Mouse (Mus musculus) myocyte (in vitro differentiated cells): ENCODE measurements at regions not wholly inside any gene's neighbourhood (a gene's known extent, or its start where the extent isn't known, plus 50 kb on each side); places are given as distances from the start of the nearest gene placed in this dataset.

Experiments
- H3K27me3 ChIP-seq: one replicate; pipeline ENCODE4 v1.6.1; 2011; ENCODE audit not compliant: control insufficient read depth, insufficient read depth, insufficient read length
- H3K36me3 ChIP-seq: one replicate; pipeline ENCODE4 v1.6.1; 2011; ENCODE audit not compliant: control insufficient read depth, insufficient read depth
- H3K4me2 ChIP-seq: one replicate; pipeline ENCODE4 v1.6.1; 2011; ENCODE audit warnings: low read depth, control low read depth
- H3K4me3 ChIP-seq: one replicate; pipeline ENCODE4 v1.5.1; 2011; ENCODE audit warnings: mild to moderate bottlenecking, control low read depth, moderate library complexity
- H3K79me2 ChIP-seq: one replicate; pipeline ENCODE4 v1.6.1; 2011; ENCODE audit not compliant: control insufficient read depth, insufficient read depth
- H3ac ChIP-seq: one replicate; pipeline ENCODE4 v1.6.1; 2011; ENCODE audit not compliant: control insufficient read depth, insufficient read length
- CEBPB ChIP-seq: IDR thresholded peaks from 2 replicates; pipeline ENCODE4 v1.6.1; 2011; ENCODE audit warnings: mild to moderate bottlenecking, moderate library complexity; ENCODE audit not compliant: poor library complexity, insufficient read depth, severe bottlenecking
- E2F4 ChIP-seq: IDR thresholded peaks from one replicate; pipeline ENCODE4 v1.6.1; 2011; ENCODE audit warnings: mild to moderate bottlenecking, control low read depth, moderate library complexity; ENCODE audit not compliant: insufficient read depth
- MAX ChIP-seq: IDR thresholded peaks from one replicate; pipeline ENCODE4 v1.6.1; 2011; ENCODE audit warnings: low read depth, mild to moderate bottlenecking, control low read depth
- MYOD1 ChIP-seq, 3 experiments: IDR thresholded peaks; one replicate each; pipeline ENCODE4 v1.6.1; 2011; ENCODE audit warnings: control low read depth in 2 of 3, low read depth in 2 of 3, mild to moderate bottlenecking in 2 of 3, moderate library complexity in 1 of 3; ENCODE audit not compliant: insufficient read length in 2 of 3, control insufficient read depth in 1 of 3
- MYOG ChIP-seq, 3 experiments: IDR thresholded peaks; one replicate each; pipeline ENCODE4 v1.6.1; 2011; ENCODE audit warnings: control low read depth in 2 of 3, low read depth in 2 of 3, mild to moderate bottlenecking in 2 of 3; ENCODE audit not compliant: insufficient read length in 2 of 3, control insufficient read depth in 1 of 3, insufficient read depth in 1 of 3
- POLR2A ChIP-seq: IDR thresholded peaks from one replicate; pipeline ENCODE4 v1.6.1; 2011; ENCODE audit warnings: low read depth, mild to moderate bottlenecking, control low read depth, moderate library complexity; ENCODE audit not compliant: insufficient read length
- POLR2AphosphoS2 ChIP-seq: IDR thresholded peaks from one replicate; pipeline ENCODE4 v1.6.1; 2011; ENCODE audit warnings: low read depth, control low read depth; ENCODE audit not compliant: insufficient read length
- REST ChIP-seq: IDR thresholded peaks from one replicate; pipeline ENCODE4 v1.6.1; 2011; ENCODE audit warnings: mild to moderate bottlenecking, control low read depth, moderate library complexity; ENCODE audit not compliant: insufficient read depth, insufficient read length
- SRF ChIP-seq: IDR thresholded peaks from one replicate; pipeline ENCODE4 v1.6.1; 2011; ENCODE audit warnings: low read depth; ENCODE audit not compliant: control insufficient read depth, insufficient read length
- TCF12 ChIP-seq: IDR thresholded peaks from one replicate; pipeline ENCODE4 v1.6.1; 2011; ENCODE audit warnings: mild to moderate bottlenecking, control low read depth; ENCODE audit not compliant: poor library complexity, insufficient read depth, severe bottlenecking
- TCF3 ChIP-seq: IDR thresholded peaks from one replicate; pipeline ENCODE4 v1.6.1; 2011; ENCODE audit warnings: low read depth, control low read depth; ENCODE audit not compliant: insufficient read length
- USF1 ChIP-seq: IDR thresholded peaks from one replicate; pipeline ENCODE4 v1.6.1; 2011; ENCODE audit warnings: low read depth, mild to moderate bottlenecking, control low read depth, moderate library complexity

DNA sequence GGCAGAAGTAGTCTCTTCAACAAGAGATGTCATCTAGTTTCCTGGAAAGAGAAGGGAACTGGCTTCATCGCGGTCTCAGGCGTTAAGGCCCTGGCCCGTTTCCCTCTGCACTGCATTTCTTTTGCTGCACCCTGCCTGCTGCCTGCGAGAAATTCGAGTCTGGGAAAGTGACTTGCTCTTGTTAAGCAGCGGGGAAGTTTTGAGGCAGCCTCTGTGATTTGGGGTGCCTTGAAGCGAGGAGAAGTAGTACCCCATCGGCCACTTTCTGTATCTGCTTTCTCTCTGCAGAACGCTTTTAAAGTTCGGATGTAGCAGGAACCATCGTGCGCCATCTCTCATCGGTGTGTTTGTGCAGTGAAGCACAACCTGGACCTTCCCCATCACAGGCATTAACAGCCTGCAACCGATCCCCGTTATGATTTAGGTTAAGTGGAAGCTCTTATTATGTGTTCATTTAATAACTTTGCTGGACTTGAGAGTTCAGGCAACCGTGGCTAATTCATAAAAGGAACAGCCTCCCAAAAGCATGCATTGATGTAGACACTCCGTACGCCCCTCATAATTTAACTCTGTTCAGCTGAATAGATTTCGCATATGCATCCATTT lies 196.1 kb downstream of the Gm19410 start:
- no peak for TF ChIP-seq POLR2A
- no peak for TF ChIP-seq REST
- TF ChIP-seq USF1 = no peak
- no peak for TF ChIP-seq TCF12
- no peak for TF ChIP-seq CEBPB
- TF ChIP-seq MYOD1 (IDR thresholded peaks at IDR 0.05; ENCODE audit: control insufficient read depth in 1 of 3, insufficient read length in 2 of 3, low read depth in 2 of 3) = no peak
- no peak for TF ChIP-seq POLR2AphosphoS2
- TF ChIP-seq TCF3 = no peak
- no peak for TF ChIP-seq MYOG (IDR thresholded peaks at IDR 0.05; ENCODE audit: control insufficient read depth in 1 of 3, insufficient read depth in 1 of 3, insufficient read length in 2 of 3, low read depth in 2 of 3)
- TF ChIP-seq MAX = no peak
- no peak for TF ChIP-seq SRF
- no peak for TF ChIP-seq E2F4
- Histone ChIP-seq H3K27me3 (no peaks in the 10 kb centered on the region), H3K36me3 (no peaks in the 10 kb centered on the region), H3ac (no peak overlapping the region), H3K4me3 (no peak overlapping the region), H3K4me2 (no peak overlapping the region), H3K79me2 (no peaks in the 10 kb centered on the region)

DNA sequence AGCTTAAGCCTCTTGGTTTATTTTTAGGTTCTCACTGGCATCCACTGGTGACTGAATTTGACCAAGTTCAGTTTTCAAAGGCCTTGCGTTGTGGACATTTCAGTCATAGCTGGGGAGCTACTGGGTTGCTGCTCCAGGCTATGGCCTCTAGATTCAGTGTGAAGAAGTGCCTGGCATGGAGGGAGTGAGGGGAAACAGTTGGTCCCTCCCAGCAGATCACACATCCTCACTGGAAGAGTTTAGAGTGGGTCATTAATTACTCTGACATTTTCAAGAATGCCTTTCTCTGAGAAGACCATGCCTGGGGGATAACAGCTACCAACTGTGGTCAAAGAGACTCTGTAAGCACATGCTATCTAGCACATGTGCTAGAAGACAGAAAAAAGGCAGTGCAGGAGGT lies 199.3 kb downstream of the Gm19410 start:
- H3K4me2 ChIP-seq = no peak overlapping the region
- H3ac ChIP-seq = no peak overlapping the region
- no peaks in the 10 kb centered on the region for H3K27me3 ChIP-seq
- H3K4me3 ChIP-seq = no peak overlapping the region
- TF ChIP-seq USF1 = no peak
- H3K36me3 ChIP-seq = no peaks in the 10 kb centered on the region
- no peaks in the 10 kb centered on the region for H3K79me2 ChIP-seq

DNA sequence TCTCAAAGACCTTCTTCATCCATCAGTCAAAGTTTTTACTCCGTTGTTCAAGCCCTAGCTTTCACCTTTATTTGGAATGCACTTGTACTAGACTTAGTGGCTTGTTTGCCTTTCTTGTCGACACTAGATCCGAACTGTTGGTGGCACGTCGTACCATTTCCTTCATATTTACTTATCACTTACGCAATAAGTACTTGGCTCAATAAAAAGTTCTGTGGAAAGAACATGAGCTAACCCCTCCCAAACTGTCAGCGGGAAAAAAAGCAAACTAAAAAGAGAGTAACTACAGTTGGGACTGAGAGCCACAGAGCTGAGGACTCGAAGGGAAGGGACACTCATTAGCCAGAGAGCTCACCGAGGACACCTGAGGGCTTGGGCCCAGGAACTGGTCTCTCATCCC lies 202.8 kb downstream of the Gm19410 start:
- Histone ChIP-seq H3K27me3 (no peaks in the 10 kb centered on the region), H3ac (no peak overlapping the region), H3K36me3 (no peaks in the 10 kb centered on the region), H3K79me2 (no peaks in the 10 kb centered on the region), H3K4me3 (no peak overlapping the region), H3K4me2 (no peak overlapping the region)
- TF ChIP-seq MYOG (IDR thresholded peaks at IDR 0.05; ENCODE audit: control insufficient read depth in 1 of 3, insufficient read depth in 1 of 3, insufficient read length in 2 of 3, low read depth in 2 of 3) = no peak

DNA sequence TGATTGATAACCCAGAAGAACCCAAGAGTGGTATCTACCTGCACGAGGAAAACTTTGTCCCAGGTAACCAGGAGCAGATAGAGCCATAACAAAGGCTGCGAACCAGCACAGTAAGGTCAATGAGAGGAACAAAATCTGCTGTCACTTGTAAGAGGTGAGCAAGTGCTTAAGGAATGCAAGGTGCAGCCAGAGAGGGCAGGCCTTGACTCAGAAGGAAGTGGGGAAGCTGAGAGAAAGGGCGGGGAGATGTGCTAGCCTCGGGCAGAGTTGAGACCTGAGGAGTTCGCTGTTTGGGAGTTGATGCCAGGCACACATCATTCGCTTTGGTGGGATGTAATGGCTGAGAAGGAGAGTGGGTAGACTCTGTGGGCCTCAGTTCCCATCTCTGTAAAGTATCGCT lies 205.5 kb downstream of the Gm19410 start:
- Histone ChIP-seq H3ac (no peak overlapping the region), H3K36me3 (no peaks in the 10 kb centered on the region), H3K4me3 (no peak overlapping the region), H3K27me3 (no peaks in the 10 kb centered on the region), H3K4me2 (no peak overlapping the region), H3K79me2 (no peaks in the 10 kb centered on the region)
- TF ChIP-seq USF1 (no peak), REST (no peak), TCF3 (no peak), MYOG (IDR thresholded peaks at IDR 0.05; ENCODE audit: control insufficient read depth in 1 of 3, insufficient read depth in 1 of 3, insufficient read length in 2 of 3, low read depth in 2 of 3) (no peak)

DNA sequence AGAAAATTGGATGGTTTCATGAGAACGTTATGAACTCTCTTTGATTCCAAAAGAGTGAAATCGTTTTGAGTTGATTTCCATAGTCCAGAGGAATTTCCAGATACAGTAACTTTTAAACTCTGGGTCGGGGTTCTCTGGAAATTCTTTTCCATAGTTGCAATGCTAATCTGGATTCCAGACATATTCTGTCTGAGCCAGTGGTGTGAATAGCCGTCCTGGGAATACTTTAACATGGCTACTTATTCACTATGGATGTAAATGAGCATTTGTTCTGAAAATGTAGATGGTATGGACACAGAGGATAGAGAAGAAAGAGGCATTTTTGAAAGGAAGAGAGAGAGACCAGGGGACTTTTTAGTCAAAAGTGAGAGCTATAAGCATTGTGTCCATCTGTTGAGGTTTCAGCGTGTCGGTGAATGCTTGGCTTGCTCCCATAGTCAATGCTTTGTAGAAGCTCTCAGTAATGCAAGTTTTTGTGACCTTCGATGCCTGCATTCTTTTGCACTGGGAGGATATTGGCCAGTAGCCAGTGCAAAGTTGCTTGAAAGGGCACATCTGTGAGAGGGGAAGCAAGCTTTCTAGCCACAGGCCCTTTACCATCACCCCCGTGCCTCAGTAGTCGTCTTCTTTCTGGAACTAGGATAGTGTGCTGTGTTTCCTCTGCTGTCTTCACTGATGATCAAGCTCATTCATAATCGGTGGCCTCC lies 208.9 kb downstream of the Gm19410 start:
- Histone ChIP-seq H3K4me3 (no peak overlapping the region), H3ac (no peak overlapping the region), H3K4me2 (no peak overlapping the region), H3K79me2 (no peaks in the 10 kb centered on the region), H3K36me3 (no peaks in the 10 kb centered on the region), H3K27me3 (no peaks in the 10 kb centered on the region)
- TF ChIP-seq USF1 = no peak
- TF ChIP-seq REST = no peak
- no peak for TF ChIP-seq POLR2AphosphoS2
- no peak for TF ChIP-seq MAX
- no peak for TF ChIP-seq MYOD1 (IDR thresholded peaks at IDR 0.05; ENCODE audit: control insufficient read depth in 1 of 3, insufficient read length in 2 of 3, low read depth in 2 of 3)
- no peak for TF ChIP-seq MYOG (IDR thresholded peaks at IDR 0.05; ENCODE audit: control insufficient read depth in 1 of 3, insufficient read depth in 1 of 3, insufficient read length in 2 of 3, low read depth in 2 of 3)
- TF ChIP-seq SRF = no peak
- TF ChIP-seq CEBPB = no peak
- TF ChIP-seq POLR2A = no peak
- TF ChIP-seq TCF3 = no peak
- no peak for TF ChIP-seq TCF12
- TF ChIP-seq E2F4 = no peak
